Mouse (Mus musculus) liver, embryonic 14.5 days (tissue): Measurements from ENCODE around the gene Prex1. TPM values are rescaled to one million over a fixed set of nuclear protein-coding genes. Genes with fewer than 3 reads are reported as not detected.
A peak's percentile ranks its signal among the peaks of the same experiment; 100 is the strongest.
"Not testable (repeated sequence)": the region's sequence is repeated elsewhere in the genome, so short reads cannot be mapped to it uniquely, and the experiment has no call there.

Source experiments
- ATAC-seq: fragments of 200-750 bp; cut with Nextera tagmentation; 2 replicates; pipeline ENCODE4 v1.8.0; 2017; ENCODE audit warnings: moderate number of reproducible peaks, mild to moderate bottlenecking, moderate library complexity; ENCODE audit not compliant: insufficient read depth
- DNase-seq, 3 experiments: peaks; one replicate each; pipeline ENCODE4 v3.0.0-alpha.2; 2012 to 2013; ENCODE audit warnings: low read depth in 3 of 3, low spot score in 3 of 3
- H3K27ac ChIP-seq: fragments of 300-500 bp; sonication (generic); 2 replicates; pipeline ENCODE4 v1.5.1; 2014; ENCODE audit warnings: moderate library complexity, mild to moderate bottlenecking, control low read depth, inconsistent platforms
- H3K27me3 ChIP-seq: fragments of 300-500 bp; sonication (generic); 2 replicates; pipeline ENCODE4 v1.6.1; 2014; ENCODE audit warnings: mild to moderate bottlenecking, low read length, moderate library complexity; ENCODE audit not compliant: control insufficient read depth, insufficient read depth
- H3K36me3 ChIP-seq: fragments of 300-500 bp; sonication (generic); replicated peaks from 2 replicates; pipeline ENCODE4 v1.6.1; 2014; ENCODE audit warnings: low read depth; ENCODE audit not compliant: control insufficient read depth, insufficient read depth
- H3K4me1 ChIP-seq, 2 experiments: fragments of 200-500 bp in 1 of 2; fragments of 300-500 bp in 1 of 2; sonication (generic) in 1 of 2; replicated peaks; 2 replicates each; pipeline ENCODE4 v1.6.1; 2012 to 2014; ENCODE audit warnings: antibody characterized with exemption in 1 of 2, inconsistent platforms in 1 of 2, low read length in 1 of 2; ENCODE audit not compliant: control insufficient read depth in 2 of 2, insufficient read depth in 2 of 2
- H3K4me2 ChIP-seq: fragments of 300-500 bp; sonication (generic); 2 replicates; pipeline ENCODE4 v1.6.1; 2014; ENCODE audit warnings: low read depth, mild to moderate bottlenecking, control low read depth, moderate library complexity
- H3K4me3 ChIP-seq, 2 experiments: fragments of 200-500 bp in 1 of 2; fragments of 300-500 bp in 1 of 2; sonication (generic) in 1 of 2; 2 replicates each; pipeline ENCODE4 v1.5.1; 2012 to 2014; ENCODE audit warnings: low read depth in 2 of 2, low read length in 2 of 2, mild to moderate bottlenecking in 2 of 2, control low read depth in 1 of 2, inconsistent platforms in 1 of 2, moderate library complexity in 1 of 2; ENCODE audit not compliant: insufficient read depth in 1 of 2
- H3K9ac ChIP-seq: fragments of 300-500 bp; sonication (generic); replicated peaks from 2 replicates; pipeline ENCODE4 v1.6.1; 2014; ENCODE audit warnings: mild to moderate bottlenecking, control low read depth, moderate library complexity
- H3K9me3 ChIP-seq: fragments of 300-500 bp; sonication (generic); 2 replicates; pipeline ENCODE4 v1.6.1; 2016; ENCODE audit warnings: low read length, mixed read lengths; ENCODE audit not compliant: control insufficient read depth
- CTCF ChIP-seq: IDR thresholded peaks from 2 replicates; pipeline ENCODE4 v1.5.1; 2016; ENCODE audit warnings: antibody characterized with exemption, low read depth, control low read depth
- EP300 ChIP-seq: IDR thresholded peaks from 2 replicates; pipeline ENCODE4 v1.6.1; 2016; ENCODE audit warnings: antibody characterized with exemption, low read depth
- WGBS: fragments of 180-500 bp; shearing (Covaris S2); extraction: QIAGEN DNeasy Blood & Tissue Kit; methylation state at CpG from one replicate; pipeline ENCODE4 v1.1.7; 2014; ENCODE audit not compliant: insufficient replicate concordance; 5-methylcytosine and 5-hydroxymethylcytosine counted together
- polyA plus RNA-seq, 2 experiments: library from polyadenylated mRNA; depleted of rRNA in 1 of 2; stranded (reverse) in 1 of 2; unstranded in 1 of 2; fragments of >200 nt; fragmentation: Nextera tagmentation in 1 of 2; extraction: Ambion mirVana in 1 of 2; gene quantifications; 2 replicates each; pipeline versions ENCODE4 v1.2.1 to v1.2.3; 2012 to 2014

Prex1 gene
- polyA plus RNA-seq (2012; rRNA removed), result 10.0 and 11.2 TPM in 2 replicates
- polyA plus RNA-seq (2014; fragmentation: Nextera tagmentation; extraction: Ambion mirVana), result 9.2 and 11.1 TPM in 2 replicates

- under 1% methylated on average over 69 of the region's 69 CpGs for WGBS
- peaks cover 24 to 29% of the 10 kb centered on the region in 2 experiments for H3K4me1 ChIP-seq
- ATAC-seq (peak; percentile 89), DNase-seq (peak; percentile 89 to 93 (median 91))
- H3K36me3 ChIP-seq, result no peaks in the 10 kb centered on the region; the same call in 1 of the 2 replicates
- peak within 1 kb of the TSS; percentile 95 for H3K4me2 ChIP-seq
- no peaks in the 10 kb centered on the region for H3K27me3 ChIP-seq
- peak within 1 kb of the TSS; percentile 91 for H3K9ac ChIP-seq
- H3K27ac ChIP-seq, result peak within 1 kb of the TSS; percentile 51
- H3K9me3 ChIP-seq, result no peaks in the 10 kb centered on the region
- peak within 1 kb of the TSS; percentile 71 to 80 for H3K4me3 ChIP-seq
- TF ChIP-seq EP300 (no peak), CTCF (no peak)
These were observed at the start of gene Prex1 for GRCm38 (mm10) chr2:166713690-166714426. TSS of gene Prex1 (minus strand) at chr2:166713832.

GRCm38 (mm10) chr2:166757969-166758368 is 44.3 kb upstream of the Prex1 start:
- no peak overlapping the region for H3K4me2 ChIP-seq
- no peaks in the 10 kb centered on the region for H3K4me1 ChIP-seq
- no peak overlapping the region for H3K27ac ChIP-seq
- no peak for ATAC-seq
- no peaks in the 10 kb centered on the region for H3K36me3 ChIP-seq
- no peaks in the 10 kb centered on the region for H3K27me3 ChIP-seq
- 4% methylated on average over 3 of the region's 3 CpGs for WGBS
- no peaks in the 10 kb centered on the region for H3K9me3 ChIP-seq
- DNase-seq, result no peak
- H3K9ac ChIP-seq, result no peak overlapping the region
- no peak overlapping the region for H3K4me3 ChIP-seq
- no peak for TF ChIP-seq EP300
- no peak for TF ChIP-seq CTCF

- Histone ChIP-seq H3K36me3 (no peaks in the 10 kb centered on the region), H3K4me1 (no peaks in the 10 kb centered on the region), H3K27ac (no peak overlapping the region), H3K4me2 (no peak overlapping the region), H3K9me3 (no peaks in the 10 kb centered on the region), H3K4me3 (no peak overlapping the region), H3K9ac (no peak overlapping the region), H3K27me3 (no peaks in the 10 kb centered on the region)
- TF ChIP-seq CTCF (no peak), EP300 (no peak)
- DNase-seq (no peak), ATAC-seq (no peak)
- 18% methylated on average over 7 of the region's 7 CpGs for WGBS
These were observed 41.1 kb upstream of the Prex1 start for GRCm38 (mm10) chr2:166754760-166755159.

- no peak overlapping the region for H3K4me2 ChIP-seq
- H3K4me3 ChIP-seq, result no peak overlapping the region
- H3K4me1 ChIP-seq, result no peaks in the 10 kb centered on the region
- H3K9ac ChIP-seq, result no peak overlapping the region
- no peak overlapping the region for H3K27ac ChIP-seq
- WGBS, result 15% methylated on average over 4 of the region's 4 CpGs
- DNase-seq (no peak), ATAC-seq (no peak)
- H3K9me3 ChIP-seq, result no peaks in the 10 kb centered on the region
- H3K27me3 ChIP-seq, result no peaks in the 10 kb centered on the region
- H3K36me3 ChIP-seq, result no peaks in the 10 kb centered on the region
- TF ChIP-seq CTCF (no peak), EP300 (no peak)
These were observed 40.6 kb upstream of the Prex1 start for GRCm38 (mm10) chr2:166754194-166754593.

GRCm38 (mm10) chr2:166750620-166751191 is 37.1 kb upstream of the Prex1 start:
- no peak for TF ChIP-seq CTCF
- TF ChIP-seq EP300, result no peak
- Histone ChIP-seq H3K4me1 (peaks cover 6 to 10% of the 10 kb centered on the region in 2 experiments), H3K9me3 (no peaks in the 10 kb centered on the region), H3K4me2 (no peak overlapping the region), H3K36me3 (no peaks in the 10 kb centered on the region), H3K4me3 (no peak overlapping the region), H3K9ac (no peak overlapping the region), H3K27ac (no peak overlapping the region), H3K27me3 (no peaks in the 10 kb centered on the region)
- DNase-seq (no peak), ATAC-seq (no peak)
- 55% methylated on average over 6 of the region's 6 CpGs for WGBS

- H3K9ac ChIP-seq, result peak overlapping the region; percentile 55
- not testable (repeated sequence) for H3K4me3 ChIP-seq
- H3K4me2 ChIP-seq, result peak overlapping the region; percentile 56
These were observed 32.8 kb upstream of the Prex1 start for GRCm38 (mm10) chr2:166746261-166746913.

More at GRCm38 (mm10) chr2:166746261-166746913, 32.8 kb upstream of the Prex1 start:
- DNase-seq (peak; percentile 44 to 53 (median 50)), ATAC-seq (peak; percentile 71)
- WGBS, result 28% methylated on average over 14 of the region's 14 CpGs
- H3K36me3 ChIP-seq, H3K27me3 ChIP-seq, H3K9me3 ChIP-seq: not testable (repeated sequence)
- peaks cover 6 to 10% of the 10 kb centered on the region in 2 experiments for H3K4me1 ChIP-seq
- peak overlapping the region; percentile 42; the same call in 1 of the 2 replicates for H3K27ac ChIP-seq
